Mouse (Mus musculus): ENCODE results near the gene Imp3.
"Not testable (repeated sequence)": the region's sequence is repeated elsewhere in the genome, so short reads cannot be mapped to it uniquely, and the experiment has no call there.

Imp3 gene

GRCm38 (mm10) chr9:56915695-56916410 is 21.4 kb upstream of the Imp3 start:
- in situ Hi-C loops (cut with MboI; ENCODE audit: low pct_unique_long_range_greater_than_20kb in 1 of 2, low sequenced_read_pairs in 2 of 2, unreplicated experiment in 1 of 2): no loop called here

GRCm38 (mm10) chr9:56917131-56917530 is 20.1 kb upstream of the Imp3 start:
- in situ Hi-C loops (cut with MboI; ENCODE audit: low pct_unique_long_range_greater_than_20kb in 1 of 2, low sequenced_read_pairs in 2 of 2, unreplicated experiment in 1 of 2): no loop called here

GRCm38 (mm10) chr9:56918466-56918865 is 18.8 kb upstream of the Imp3 start:
- in situ Hi-C loops (cut with MboI; ENCODE audit: low pct_unique_long_range_greater_than_20kb in 1 of 2, low sequenced_read_pairs in 2 of 2, unreplicated experiment in 1 of 2): no loop called here

- in situ Hi-C loops (cut with MboI; ENCODE audit: low pct_unique_long_range_greater_than_20kb in 1 of 2, low sequenced_read_pairs in 2 of 2, unreplicated experiment in 1 of 2): no loop called here
Measured at GRCm38 (mm10) chr9:56922746-56923145, 14.5 kb upstream of the Imp3 start.

- in situ Hi-C loops (cut with MboI; ENCODE audit: low pct_unique_long_range_greater_than_20kb in 1 of 2, low sequenced_read_pairs in 2 of 2, unreplicated experiment in 1 of 2): no loop called here
Measured at GRCm38 (mm10) chr9:56923841-56924650, 13.2 kb upstream of the Imp3 start.

GRCm38 (mm10) chr9:56924651-56925027 is 12.6 kb upstream of the Imp3 start:
- in situ Hi-C loops (cut with MboI; ENCODE audit: low pct_unique_long_range_greater_than_20kb in 1 of 2, low sequenced_read_pairs in 2 of 2, unreplicated experiment in 1 of 2): no loop called here

GRCm38 (mm10) chr9:56925291-56926024 is 11.8 kb upstream of the Imp3 start:
- in situ Hi-C loops (cut with MboI; ENCODE audit: low pct_unique_long_range_greater_than_20kb in 1 of 2, low sequenced_read_pairs in 2 of 2, unreplicated experiment in 1 of 2): no loop called here

GRCm38 (mm10) chr9:56926025-56926360 is 11.3 kb upstream of the Imp3 start:
- in situ Hi-C loops (cut with MboI; ENCODE audit: low pct_unique_long_range_greater_than_20kb in 1 of 2, low sequenced_read_pairs in 2 of 2, unreplicated experiment in 1 of 2): no loop called here

GRCm38 (mm10) chr9:56926387-56926786 is 10.9 kb upstream of the Imp3 start:
- in situ Hi-C loops (cut with MboI; ENCODE audit: low pct_unique_long_range_greater_than_20kb in 1 of 2, low sequenced_read_pairs in 2 of 2, unreplicated experiment in 1 of 2): no loop called here

GRCm38 (mm10) chr9:56927191-56928012 is 9.9 kb upstream of the Imp3 start:
- in situ Hi-C loops (cut with MboI; ENCODE audit: low pct_unique_long_range_greater_than_20kb in 1 of 2, low sequenced_read_pairs in 2 of 2, unreplicated experiment in 1 of 2): no loop called here

- in situ Hi-C loops (cut with MboI; ENCODE audit: low pct_unique_long_range_greater_than_20kb in 1 of 2, low sequenced_read_pairs in 2 of 2, unreplicated experiment in 1 of 2): no loop called here
Measured at GRCm38 (mm10) chr9:56928041-56928811, 9.0 kb upstream of the Imp3 start, which contains the start of gene Snx33. Gene Snx33, minus strand, starts transcription at chr9:56928371.

- in situ Hi-C loops (cut with MboI; ENCODE audit: low pct_unique_long_range_greater_than_20kb in 1 of 2, low sequenced_read_pairs in 2 of 2, unreplicated experiment in 1 of 2): no loop called here
Measured at GRCm38 (mm10) chr9:56929496-56929895, 7.8 kb upstream of the Imp3 start.

GRCm38 (mm10) chr9:56930556-56930955 is 6.7 kb upstream of the Imp3 start:
- in situ Hi-C loops (cut with MboI; ENCODE audit: low pct_unique_long_range_greater_than_20kb in 1 of 2, low sequenced_read_pairs in 2 of 2, unreplicated experiment in 1 of 2): no loop called here

GRCm38 (mm10) chr9:56936861-56937222 is 433 bp upstream of the Imp3 start:
- in situ Hi-C loops (cut with MboI; ENCODE audit: low pct_unique_long_range_greater_than_20kb in 1 of 2, low sequenced_read_pairs in 2 of 2, unreplicated experiment in 1 of 2): no loop called here

GRCm38 (mm10) chr9:56938374-56938773 is 1.1 kb downstream of the Imp3 start:
- in situ Hi-C loops (cut with MboI; ENCODE audit: low pct_unique_long_range_greater_than_20kb in 1 of 2, low sequenced_read_pairs in 2 of 2, unreplicated experiment in 1 of 2): no loop called here

GRCm38 (mm10) chr9:56947481-56947880 is 10.2 kb downstream of the Imp3 start:
- in situ Hi-C loops (cut with MboI; ENCODE audit: low pct_unique_long_range_greater_than_20kb in 1 of 2, low sequenced_read_pairs in 2 of 2, unreplicated experiment in 1 of 2): not testable (repeated sequence)

GRCm38 (mm10) chr9:56948699-56949098 is 11.4 kb downstream of the Imp3 start:
- in situ Hi-C loops (cut with MboI; ENCODE audit: low pct_unique_long_range_greater_than_20kb in 1 of 2, low sequenced_read_pairs in 2 of 2, unreplicated experiment in 1 of 2): not testable (repeated sequence)

- in situ Hi-C loops (cut with MboI; ENCODE audit: low pct_unique_long_range_greater_than_20kb in 1 of 2, low sequenced_read_pairs in 2 of 2, unreplicated experiment in 1 of 2): no loop called here
Measured at GRCm38 (mm10) chr9:56949767-56950166, 12.5 kb downstream of the Imp3 start.
